Mouse (Mus musculus): ENCODE data around the gene Nxpe2.

The Nxpe2 gene

GRCm38 (mm10) chr9:48353148-48353698 lies at the start of gene Nxpe2:
Gene Nxpe2, minus strand, starts transcription at chr9:48353454.
- no peak for DNase-seq (ENCODE audit: low read depth, low spot score)

- DNase-seq (ENCODE audit: low read depth, low spot score): no peak
These were observed 36.7 kb upstream of the Nxpe2 start for GRCm38 (mm10) chr9:48389983-48390382.

- DNase-seq (ENCODE audit: low read depth, low spot score): peak; percentile 10
These were observed 35.2 kb upstream of the Nxpe2 start for GRCm38 (mm10) chr9:48388451-48388850.

GRCm38 (mm10) chr9:48374357-48374756 lies 21.1 kb upstream of the Nxpe2 start:
- no peak for DNase-seq (ENCODE audit: low read depth, low spot score)

GRCm38 (mm10) chr9:48373232-48373878 lies 20.1 kb upstream of the Nxpe2 start:
- DNase-seq (ENCODE audit: low read depth, low spot score): no peak

GRCm38 (mm10) chr9:48362743-48363142 lies 9.5 kb upstream of the Nxpe2 start:
- no peak for DNase-seq (ENCODE audit: low read depth, low spot score)

GRCm38 (mm10) chr9:48361815-48362631 lies 8.8 kb upstream of the Nxpe2 start:
- no peak for DNase-seq (ENCODE audit: low read depth, low spot score)

GRCm38 (mm10) chr9:48360826-48361225 lies 7.6 kb upstream of the Nxpe2 start:
- DNase-seq (ENCODE audit: low read depth, low spot score): peak; percentile 12

- no peak for DNase-seq (ENCODE audit: low read depth, low spot score)
These were observed 3.8 kb upstream of the Nxpe2 start for GRCm38 (mm10) chr9:48357097-48357496.

GRCm38 (mm10) chr9:48354793-48355192 lies 1.5 kb upstream of the Nxpe2 start:
- peak; percentile 72 for DNase-seq (ENCODE audit: low read depth, low spot score)

GRCm38 (mm10) chr9:48354122-48354521 lies 868 bp upstream of the Nxpe2 start:
- no peak for DNase-seq (ENCODE audit: low read depth, low spot score)

- no peak for DNase-seq (ENCODE audit: low read depth, low spot score)
These were observed 7.4 kb downstream of the Nxpe2 start for GRCm38 (mm10) chr9:48345866-48346265.

- no peak for DNase-seq (ENCODE audit: low read depth, low spot score)
These were observed 7.8 kb downstream of the Nxpe2 start for GRCm38 (mm10) chr9:48345456-48345855.

- DNase-seq (ENCODE audit: low read depth, low spot score): no peak
These were observed 12.4 kb downstream of the Nxpe2 start for GRCm38 (mm10) chr9:48340708-48341380.

- DNase-seq (ENCODE audit: low read depth, low spot score): no peak
These were observed 13.7 kb downstream of the Nxpe2 start for GRCm38 (mm10) chr9:48339563-48339962.

GRCm38 (mm10) chr9:48338783-48339455 lies 14.3 kb downstream of the Nxpe2 start:
- DNase-seq (ENCODE audit: low read depth, low spot score): no peak

- DNase-seq (ENCODE audit: low read depth, low spot score): no peak
These were observed 23.7 kb downstream of the Nxpe2 start for GRCm38 (mm10) chr9:48329597-48329996.

- no peak for DNase-seq (ENCODE audit: low read depth, low spot score)
These were observed 26.9 kb downstream of the Nxpe2 start for GRCm38 (mm10) chr9:48326338-48326737.

- DNase-seq (ENCODE audit: low read depth, low spot score): no peak
These were observed 37.4 kb downstream of the Nxpe2 start for GRCm38 (mm10) chr9:48315825-48316224.

- DNase-seq (ENCODE audit: low read depth, low spot score): no peak
These were observed 39.1 kb downstream of the Nxpe2 start for GRCm38 (mm10) chr9:48314194-48314593.

- DNase-seq (ENCODE audit: low read depth, low spot score): no peak
These were observed 42.0 kb downstream of the Nxpe2 start for GRCm38 (mm10) chr9:48311241-48311640.

- peak; percentile 96 for DNase-seq (ENCODE audit: low read depth, low spot score)
These were observed 49.7 kb downstream of the Nxpe2 start for GRCm38 (mm10) chr9:48303564-48303963.
